Comparison of ENCODE assay signal across 21 mouse cellular contexts in the genomic region with DNA sequence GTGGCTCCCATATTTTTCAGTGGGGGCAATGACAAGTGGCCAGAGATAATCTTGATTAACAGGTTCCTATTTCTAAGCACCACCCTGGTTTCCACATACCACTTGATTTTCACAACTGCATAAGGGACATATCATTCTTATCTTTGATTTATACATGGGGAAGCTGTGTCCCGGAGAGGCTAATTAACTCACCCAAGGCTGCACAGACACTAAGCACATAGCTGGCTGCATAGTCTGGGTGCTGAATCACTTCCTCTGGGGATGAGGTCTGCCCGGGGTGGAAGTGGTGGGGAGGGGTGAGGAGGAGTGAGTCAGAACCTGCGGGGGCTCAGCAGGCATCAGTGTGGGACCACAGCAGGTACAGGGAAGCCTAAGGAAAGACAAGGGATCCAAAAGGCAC. TPM values are rescaled to one million over a fixed set of nuclear protein-coding genes. Genes with fewer than 3 reads are reported as not detected.
DNase-seq lines count a peak whose midpoint lies in the region; ATAC-seq lines count a peak whose summit lies in the region.
"Had no signal": no experiment of that assay in that cellular context is flagged by ENCODE, and none has a peak within 500 bp of the region (broad histone marks: within the 10 kb centered on the region; RNA-seq: fewer than 3 reads in every experiment).

No protein-coding gene starts in this region.

- no peak overlapping the region for H3K9ac ChIP-seq in hindbrain, embryonic 11.5 days (ENCODE audit: low read depth, low read length)
- H3K9ac ChIP-seq in hindbrain, embryonic 13.5 days = no peak overlapping the region
- H3K9ac ChIP-seq: hindbrain, embryonic 12.5 days had no signal

- peaks cover 46% of the 10 kb centered on the region for H3K4me1 ChIP-seq in hindbrain, embryonic 10.5 days (replicated peaks)
- H3K4me1 ChIP-seq in hindbrain, embryonic 11.5 days (replicated peaks; ENCODE audit: control insufficient read depth, insufficient read depth, low read length) = peaks cover 12% of the 10 kb centered on the region; the same call in 1 of the 2 replicates
- H3K4me1 ChIP-seq in hindbrain, embryonic 13.5 days (replicated peaks) = peaks cover 35% of the 10 kb centered on the region
- peaks cover 12% of the 10 kb centered on the region; the same call in 1 of the 2 replicates for H3K4me1 ChIP-seq in limb, embryonic 10.5 days

- H3K36me3 ChIP-seq in hindbrain, embryonic 10.5 days = no peaks in the 10 kb centered on the region
- H3K36me3 ChIP-seq in hindbrain, embryonic 11.5 days (ENCODE audit: control insufficient read depth, insufficient read depth, low read length) = no peaks in the 10 kb centered on the region
- H3K36me3 ChIP-seq in hindbrain, embryonic 13.5 days = no peaks in the 10 kb centered on the region
- no peaks in the 10 kb centered on the region for H3K36me3 ChIP-seq in limb, embryonic 10.5 days
- H3K36me3 ChIP-seq: forebrain, embryonic 10.5 days; hindbrain, embryonic 12.5 days had no signal

- H3K27ac ChIP-seq in hindbrain, embryonic 10.5 days = peak overlapping the region; percentile 69
- no peak overlapping the region for H3K27ac ChIP-seq in hindbrain, embryonic 11.5 days (ENCODE audit: low read depth, low read length)
- H3K27ac ChIP-seq in hindbrain, embryonic 13.5 days = no peak overlapping the region
- no peak overlapping the region for H3K27ac ChIP-seq in limb, embryonic 10.5 days
- H3K27ac ChIP-seq: forebrain, embryonic 10.5 days; hindbrain, embryonic 12.5 days; kidney, postnatal 0 days had no signal

- no peak for ATAC-seq in hindbrain, embryonic 11.5 days (ENCODE audit: low FRiP score)
- peak; percentile 33; the same call in 1 of the 2 replicates for ATAC-seq in megakaryocyte, adult 5-6 weeks (ENCODE audit: poor library complexity, severe bottlenecking)
- ATAC-seq in hindbrain, embryonic 13.5 days (ENCODE audit: low FRiP score) = no peak
- ATAC-seq: CD4-positive, CD25-positive, alpha-beta regulatory T cell, adult 4 months had no signal

- H3K9me3 ChIP-seq in hindbrain, embryonic 10.5 days = no peaks in the 10 kb centered on the region
- H3K9me3 ChIP-seq in hindbrain, embryonic 11.5 days (ENCODE audit: control insufficient read depth, low read length) = no peaks in the 10 kb centered on the region
- H3K9me3 ChIP-seq in hindbrain, embryonic 13.5 days = no peaks in the 10 kb centered on the region
- H3K9me3 ChIP-seq in limb, embryonic 10.5 days (replicated peaks) = no peaks in the 10 kb centered on the region
- H3K9me3 ChIP-seq: forebrain, embryonic 10.5 days; hindbrain, embryonic 12.5 days; megakaryocyte, embryonic 14.5 days had no signal

- no peak overlapping the region for H3K4me2 ChIP-seq in hindbrain, embryonic 11.5 days (replicated peaks; ENCODE audit: low read depth, low read length)
- H3K4me2 ChIP-seq in hindbrain, embryonic 13.5 days = no peak overlapping the region
- H3K4me2 ChIP-seq: heart, embryonic 11.5 days; hindbrain, embryonic 12.5 days had no signal

- peaks cover 3% of the 10 kb centered on the region; the same call in 1 of the 2 replicates for H3K27me3 ChIP-seq in hindbrain, embryonic 10.5 days (ENCODE audit: insufficient read depth, poor library complexity, severe bottlenecking)
- H3K27me3 ChIP-seq in hindbrain, embryonic 11.5 days (ENCODE audit: control insufficient read depth, insufficient read depth, low read length) = no peaks in the 10 kb centered on the region
- no peaks in the 10 kb centered on the region for H3K27me3 ChIP-seq in hindbrain, embryonic 13.5 days
- no peaks in the 10 kb centered on the region for H3K27me3 ChIP-seq in limb, embryonic 10.5 days (ENCODE audit: low read depth, poor library complexity, severe bottlenecking)
- H3K27me3 ChIP-seq: hindbrain, embryonic 12.5 days had no signal

- no peak for DNase-seq in hindbrain, embryonic 10.5 days (ENCODE audit: low spot score)
- no peak for DNase-seq in hindbrain, embryonic 11.5 days (ENCODE audit: low spot score)
- peak; percentile 61 for DNase-seq in 416B (ENCODE audit: low read depth)
- DNase-seq in NIH3T3 (ENCODE audit: low read depth) = peak; percentile 75
- no peak for DNase-seq in right cerebral cortex, postnatal 10 days (ENCODE audit: low spot score in 2 of 2)
- no peak for DNase-seq in limb, embryonic 10.5 days (ENCODE audit: low spot score)
- DNase-seq: cerebellum, adult 11-12 months; cerebellum, postnatal 10 days; kidney, adult 11 months; lung, adult 18-20 months; lung, postnatal 10 days; right cerebral cortex, postnatal 25 days; spleen, adult 18-20 months had no signal

- H3K4me3 ChIP-seq in hindbrain, embryonic 10.5 days = no peak overlapping the region
- no peak overlapping the region for H3K4me3 ChIP-seq in hindbrain, embryonic 11.5 days (ENCODE audit: low read depth, low read length)
- H3K4me3 ChIP-seq in hindbrain, embryonic 13.5 days = no peak overlapping the region
- H3K4me3 ChIP-seq in limb, embryonic 10.5 days = no peak overlapping the region
- H3K4me3 ChIP-seq: forebrain, embryonic 10.5 days; hindbrain, embryonic 12.5 days; megakaryocyte, embryonic 14.5 days had no signal

- 66% methylated on average over 3 of the region's 3 CpGs for WGBS in hindbrain, embryonic 10.5 days
- WGBS in hindbrain, embryonic 11.5 days = 62% methylated on average over 3 of the region's 3 CpGs
- 59% methylated on average over 3 of the region's 3 CpGs for WGBS in hindbrain, embryonic 13.5 days
- WGBS in limb, embryonic 10.5 days = 59% methylated on average over 3 of the region's 3 CpGs

RNA-seq across cellular contexts. Expression of a gene that starts 13.9 kb away (rescaled TPM):
- 31.4 and 32.4 TPM in 2 replicates for polyA plus RNA-seq in hindbrain, embryonic 10.5 days (2016; fragmentation: Nextera tagmentation; extraction: Ambion mirVana)
- polyA plus RNA-seq in hindbrain, embryonic 11.5 days (2014; fragmentation: Nextera tagmentation; extraction: Ambion mirVana) = 21.1 and 21.6 TPM in 2 replicates
- total RNA-seq in megakaryocyte, adult 5-6 weeks (2015) = 0.25 TPM in 1 of 2 replicates, not detected in the other
- total RNA-seq in megakaryocyte, adult 5-6 weeks (2017) = 0.15 and 0.24 TPM in 2 replicates
- 45.4 and 51.0 TPM in 2 replicates for polyA plus RNA-seq in hindbrain, embryonic 13.5 days (2015; fragmentation: Nextera tagmentation; extraction: Ambion mirVana)
- polyA plus RNA-seq in limb, embryonic 10.5 days (2016; fragmentation: Nextera tagmentation; extraction: Ambion mirVana) = 0.83 and 0.90 TPM in 2 replicates
- polyA plus RNA-seq: CD4-positive, CD25-positive, alpha-beta regulatory T cell, adult 4 months had no signal

Comparison
In these comparisons a context has a peak if more than half of its experiments do, and no peak if none do; other contexts are left out.
1. DNase-seq: peak in 416B (single experiment) and NIH3T3 (single experiment); none in hindbrain, embryonic 10.5 days (single experiment), hindbrain, embryonic 11.5 days (single experiment), right cerebral cortex, postnatal 10 days (0 of 2) and limb, embryonic 10.5 days (single experiment).
2. RNA of a gene that starts 13.9 kb away (polyA plus RNA-seq): 45.4 to 51.0 TPM in hindbrain, embryonic 13.5 days, 31.4 to 32.4 TPM in hindbrain, embryonic 10.5 days and 21.1 to 21.6 TPM in hindbrain, embryonic 11.5 days; 0.83 to 0.90 TPM in limb, embryonic 10.5 days; every median in the first group is over 10 times any median in the second.